Mouse (Mus musculus) testis, adult 2 months (tissue): ENCODE results near the gene Nudcd2. TPM values are rescaled to one million over a fixed set of nuclear protein-coding genes. Genes with fewer than 3 reads are reported as not detected.

Experiments
- H3K27ac ChIP-seq: fragments of 200-500 bp; 2 replicates; pipeline ENCODE4 v1.5.1; 2012; ENCODE audit warnings: low read depth, low read length; ENCODE audit not compliant: control insufficient read depth, insufficient read depth
- H3K27me3 ChIP-seq: fragments of 200-500 bp; 2 replicates; pipeline ENCODE4 v1.6.1; 2012; ENCODE audit warnings: mild to moderate bottlenecking, low read length, moderate library complexity; ENCODE audit not compliant: control insufficient read depth, insufficient read depth
- H3K36me3 ChIP-seq: fragments of 200-500 bp; 2 replicates; pipeline ENCODE4 v1.6.1; 2012; ENCODE audit warnings: mild to moderate bottlenecking, low read length; ENCODE audit not compliant: control insufficient read depth, insufficient read depth
- H3K4me1 ChIP-seq: fragments of 200-500 bp; 2 replicates; pipeline ENCODE4 v1.6.1; 2012; ENCODE audit warnings: low read length; ENCODE audit not compliant: control insufficient read depth, insufficient read depth
- H3K4me3 ChIP-seq: fragments of 200-500 bp; 2 replicates; pipeline ENCODE4 v1.5.1; 2012; ENCODE audit warnings: low read depth, mild to moderate bottlenecking, low read length, moderate library complexity, mixed read lengths; ENCODE audit not compliant: control insufficient read depth
- CTCF ChIP-seq: fragments of 200-500 bp; IDR thresholded peaks from 2 replicates; pipeline ENCODE4 v1.5.1; 2012; ENCODE audit warnings: low read depth, mild to moderate bottlenecking, inconsistent platforms, low read length, moderate library complexity; ENCODE audit not compliant: control insufficient read depth, insufficient read depth, insufficient replicate concordance
- POLR2A ChIP-seq: fragments of 200-500 bp; IDR thresholded peaks from 2 replicates; pipeline ENCODE4 v1.6.1; 2012; ENCODE audit warnings: low read depth, mild to moderate bottlenecking, inconsistent platforms, low read length, moderate library complexity; ENCODE audit not compliant: control insufficient read depth
- polyA plus RNA-seq: library from polyadenylated mRNA; depleted of rRNA; stranded (reverse); fragments of >200 nt; gene quantifications from 2 replicates; pipeline ENCODE4 v1.2.3, GENCODE M21; 2012; rRNA removed

Gene Nudcd2
- 9.7 and 15.1 TPM in 2 replicates for polyA plus RNA-seq

- TF ChIP-seq CTCF (no peak), POLR2A (0 out of 2 replicates have a peak, but pooled peaks have one; percentile 31)
- H3K27me3 ChIP-seq, result no peaks in the 10 kb centered on the region
- H3K36me3 ChIP-seq, result no peaks in the 10 kb centered on the region
These were observed at the start of gene Nudcd2, which contains the start of gene Hmmr for GRCm38 (mm10) chr11:40733339-40734174. Gene Nudcd2 (plus strand): TSS chr11:40733667. Gene Hmmr (minus strand): TSS chr11:40733422.

GRCm38 (mm10) chr11:40690444-40691127 lies 42.9 kb upstream of the Nudcd2 start:
- no peak overlapping the region for H3K4me3 ChIP-seq
- H3K36me3 ChIP-seq, result no peaks in the 10 kb centered on the region
- TF ChIP-seq CTCF, result no peak
- no peak for TF ChIP-seq POLR2A
- no peaks in the 10 kb centered on the region for H3K27me3 ChIP-seq
- peaks cover 15% of the 10 kb centered on the region for H3K4me1 ChIP-seq
- no peak overlapping the region for H3K27ac ChIP-seq

More at GRCm38 (mm10) chr11:40733339-40734174, at the start of gene Nudcd2, which contains the start of gene Hmmr:
- Histone ChIP-seq H3K4me3 (peak within 1 kb of the TSS; percentile 98), H3K27ac (peak within 1 kb of the TSS; percentile 83), H3K4me1 (peaks cover 4% of the 10 kb centered on the region)

- TF ChIP-seq POLR2A (no peak), CTCF (no peak)
- peak overlapping the region; percentile 76 for H3K27ac ChIP-seq
- no peaks in the 10 kb centered on the region for H3K36me3 ChIP-seq
- H3K4me1 ChIP-seq, result peaks cover 15% of the 10 kb centered on the region
- peak overlapping the region; percentile 95 for H3K4me3 ChIP-seq
- H3K27me3 ChIP-seq, result no peaks in the 10 kb centered on the region
These were observed 41.4 kb upstream of the Nudcd2 start for GRCm38 (mm10) chr11:40692101-40692509.

GRCm38 (mm10) chr11:40692511-40693365 lies 40.7 kb upstream of the Nudcd2 start:
- Histone ChIP-seq H3K4me1 (peaks cover 15% of the 10 kb centered on the region), H3K4me3 (peak overlapping the region; percentile 95), H3K36me3 (no peaks in the 10 kb centered on the region), H3K27me3 (no peaks in the 10 kb centered on the region), H3K27ac (peak overlapping the region; percentile 83)
- TF ChIP-seq POLR2A (peak; percentile 76), CTCF (no peak)

GRCm38 (mm10) chr11:40693366-40693951 lies 40.0 kb upstream of the Nudcd2 start:
- TF ChIP-seq POLR2A (no peak), CTCF (no peak)
- H3K4me1 ChIP-seq, result peaks cover 15% of the 10 kb centered on the region
- no peaks in the 10 kb centered on the region for H3K36me3 ChIP-seq
- H3K4me3 ChIP-seq, result peak overlapping the region; percentile 61
- no peaks in the 10 kb centered on the region for H3K27me3 ChIP-seq
- peak overlapping the region; percentile 83 for H3K27ac ChIP-seq

GRCm38 (mm10) chr11:40694311-40695087 lies 39.0 kb upstream of the Nudcd2 start:
- peak overlapping the region; percentile 90 for H3K27ac ChIP-seq
- peak; percentile 12; the same call in 1 of the 2 replicates for TF ChIP-seq POLR2A
- no peak for TF ChIP-seq CTCF
- H3K4me3 ChIP-seq, result peak overlapping the region; percentile 93
- H3K36me3 ChIP-seq, result no peaks in the 10 kb centered on the region
- H3K4me1 ChIP-seq, result peaks cover 15% of the 10 kb centered on the region
- no peaks in the 10 kb centered on the region for H3K27me3 ChIP-seq
